Mouse (Mus musculus) hindbrain, postnatal 0 days (tissue): ENCODE data around the gene Pex16. TPM values are rescaled to one million over a fixed set of nuclear protein-coding genes. Genes with fewer than 3 reads are reported as not detected.

Source experiments
- ATAC-seq: fragments of 200-750 bp; cut with Nextera tagmentation; 2 replicates; pipeline ENCODE4 v1.8.0; 2017; ENCODE audit warnings: mild to moderate bottlenecking, moderate TSS enrichment, moderate library complexity
- DNase-seq: peaks from one replicate; pipeline ENCODE4 v3.0.0-alpha.2; 2015; ENCODE audit warnings: low spot score
- H3K27ac ChIP-seq: fragments of 300-500 bp; sonication (generic); 2 replicates; pipeline ENCODE4 v1.5.1; 2014; ENCODE audit warnings: mild to moderate bottlenecking
- H3K27me3 ChIP-seq: fragments of 300-500 bp; sonication (generic); 2 replicates; pipeline ENCODE4 v1.6.1; 2014; ENCODE audit warnings: low read length, mixed read lengths; ENCODE audit not compliant: insufficient read depth
- H3K36me3 ChIP-seq: fragments of 300-500 bp; sonication (generic); 2 replicates; pipeline ENCODE4 v1.6.1; 2014; ENCODE audit warnings: low read length, mixed read lengths; ENCODE audit not compliant: insufficient read depth
- H3K4me1 ChIP-seq: fragments of 300-500 bp; sonication (generic); 2 replicates; pipeline ENCODE4 v1.6.1; 2014; ENCODE audit warnings: antibody characterized with exemption, low read length, mixed read lengths; ENCODE audit not compliant: insufficient read depth
- H3K4me2 ChIP-seq: fragments of 300-500 bp; sonication (generic); 2 replicates; pipeline ENCODE4 v1.6.1; 2014; ENCODE audit warnings: low read depth, mild to moderate bottlenecking, low read length, moderate library complexity, mixed read lengths
- H3K4me3 ChIP-seq: fragments of 300-500 bp; sonication (generic); 2 replicates; pipeline ENCODE4 v1.5.1; 2014; ENCODE audit warnings: low read length
- H3K9ac ChIP-seq: fragments of 300-500 bp; sonication (generic); replicated peaks from 2 replicates; pipeline ENCODE4 v1.6.1; 2014; ENCODE audit warnings: mild to moderate bottlenecking, low read length, moderate library complexity, mixed read lengths
- H3K9me3 ChIP-seq: fragments of 300-500 bp; sonication (generic); 2 replicates; pipeline ENCODE4 v1.6.1; 2016; ENCODE audit warnings: low read length, mixed read lengths
- CTCF ChIP-seq: IDR thresholded peaks from 2 replicates; pipeline ENCODE4 v1.5.1; 2016; ENCODE audit warnings: antibody characterized with exemption, control low read depth, low read depth
- WGBS: fragments of 180-500 bp; shearing (Covaris S2); extraction: QIAGEN DNeasy Blood & Tissue Kit; methylation state at CpG from one replicate; pipeline ENCODE4 v1.1.7; 2014; 5-methylcytosine and 5-hydroxymethylcytosine counted together
- polyA plus RNA-seq: library from polyadenylated mRNA; unstranded; fragments of >200 nt; fragmentation: Nextera tagmentation; extraction: Ambion mirVana; gene quantifications from 2 replicates; pipeline ENCODE4 v1.2.1, GENCODE M21; 2015
- total RNA-seq: library from RNA; depleted of rRNA; stranded (reverse); fragments of >200 nt; gene quantifications from 2 replicates; pipeline ENCODE4 v1.2.3, GENCODE M21; 2014

The Pex16 gene
- total and polyA plus RNA-seq, 2 experiments from 2014 or later: 35.2 to 44.3 TPM

DNA sequence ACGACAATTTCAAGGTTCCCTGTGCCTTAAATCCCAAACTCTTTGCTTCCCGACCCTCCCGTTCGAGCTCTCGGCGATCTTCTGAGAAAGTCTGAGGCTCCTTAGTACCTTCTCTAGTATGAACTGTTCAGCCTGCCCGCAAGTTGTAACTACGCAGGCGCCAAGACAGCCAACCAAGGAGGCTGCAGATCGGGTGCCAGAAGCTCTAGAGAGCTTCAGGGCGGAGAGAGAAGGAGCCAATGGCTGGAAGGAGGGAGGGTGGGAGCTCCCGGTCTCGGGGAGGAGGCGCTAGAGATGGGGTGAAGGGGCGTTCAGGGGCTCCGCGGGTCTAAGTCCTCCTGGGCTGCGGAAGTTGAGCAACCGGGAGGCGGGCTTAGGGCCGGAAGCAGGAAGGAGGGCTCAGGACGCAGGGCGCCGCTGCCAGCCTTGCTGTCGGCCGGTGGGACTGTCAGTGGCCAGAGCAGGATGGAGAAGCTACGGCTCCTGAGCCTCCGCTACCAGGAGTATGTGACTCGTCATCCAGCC, 685 bp downstream of the Pex16 start:
- WGBS: under 1% methylated on average over 28 of the region's 29 CpGs
- H3K4me2 ChIP-seq: peak overlapping the region; percentile 66
- H3K27me3 ChIP-seq: no peaks in the 10 kb centered on the region
- H3K36me3 ChIP-seq: peaks cover 17% of the 10 kb centered on the region
- DNase-seq (peak; percentile 98), ATAC-seq (peak; percentile 97)
- peak; percentile 34 for TF ChIP-seq CTCF
- peak overlapping the region; percentile 56 for H3K9ac ChIP-seq
- peak overlapping the region; percentile 55 for H3K4me3 ChIP-seq
- H3K4me1 ChIP-seq: peaks cover 29% of the 10 kb centered on the region
- H3K27ac ChIP-seq: peak overlapping the region; percentile 80
- H3K9me3 ChIP-seq: no peaks in the 10 kb centered on the region

DNA sequence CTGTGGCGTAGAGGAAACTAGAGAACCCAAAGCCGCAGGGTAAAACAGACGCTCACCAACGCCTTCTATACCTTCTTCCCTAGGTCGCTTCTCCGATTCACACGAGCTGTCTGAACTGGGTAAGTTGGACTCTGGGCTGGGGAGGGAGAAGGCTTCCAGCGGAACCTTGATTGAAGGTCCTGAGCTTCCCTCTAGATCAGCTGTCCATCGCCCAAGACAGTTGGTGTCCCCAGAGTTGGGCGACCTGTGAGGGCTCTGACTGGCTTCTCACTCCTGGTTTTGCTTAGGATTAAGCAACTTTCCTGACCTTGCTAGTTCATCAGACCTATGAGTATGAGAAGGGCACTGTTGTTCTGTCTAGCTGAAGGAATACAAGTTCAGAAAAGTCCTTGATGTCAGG, 1.3 kb downstream of the Pex16 start:
- WGBS: 11% methylated on average over 10 of the region's 10 CpGs
- Histone ChIP-seq H3K4me1 (peaks cover 23% of the 10 kb centered on the region), H3K9ac (peak overlapping the region; percentile 56), H3K9me3 (no peaks in the 10 kb centered on the region), H3K4me2 (peak overlapping the region; percentile 66), H3K4me3 (peak overlapping the region; percentile 55), H3K27ac (peak overlapping the region; percentile 80; the same call in 1 of the 2 replicates), H3K27me3 (no peaks in the 10 kb centered on the region), H3K36me3 (peaks cover 17% of the 10 kb centered on the region)
- ATAC-seq (no peak), DNase-seq (no peak)
- no peak for TF ChIP-seq CTCF

DNA sequence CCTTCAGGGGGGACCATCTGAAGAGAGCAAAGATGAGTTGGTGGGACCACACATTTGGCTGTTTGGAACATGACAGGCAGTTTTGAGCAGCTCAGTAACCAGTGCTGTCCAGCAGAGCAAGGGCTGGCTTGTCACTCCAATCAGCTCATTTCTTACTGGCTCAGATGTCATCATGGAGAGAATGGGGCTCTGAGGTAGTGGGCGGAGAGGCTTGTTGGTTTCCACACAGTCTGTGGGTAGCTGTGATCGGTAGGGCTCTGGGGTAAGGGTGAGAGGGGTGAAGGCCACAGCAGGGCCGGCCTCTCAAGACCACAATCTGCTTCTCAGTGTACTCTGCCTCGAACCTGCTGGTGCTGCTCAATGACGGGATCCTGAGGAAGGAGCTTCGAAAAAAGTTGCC, 1.8 kb downstream of the Pex16 start:
- WGBS: 85% methylated on average over 6 of the region's 6 CpGs
- Histone ChIP-seq H3K36me3 (peaks cover 18% of the 10 kb centered on the region), H3K4me2 (peak overlapping the region; percentile 66), H3K4me1 (peaks cover 18% of the 10 kb centered on the region), H3K9ac (peak overlapping the region; percentile 56; the same call in 1 of the 2 replicates), H3K4me3 (peak overlapping the region; percentile 55; the same call in 1 of the 2 replicates), H3K27me3 (no peaks in the 10 kb centered on the region), H3K27ac (no peak overlapping the region), H3K9me3 (no peaks in the 10 kb centered on the region)
- no peak for TF ChIP-seq CTCF
- DNase-seq: no peak
- no peak for ATAC-seq

DNA sequence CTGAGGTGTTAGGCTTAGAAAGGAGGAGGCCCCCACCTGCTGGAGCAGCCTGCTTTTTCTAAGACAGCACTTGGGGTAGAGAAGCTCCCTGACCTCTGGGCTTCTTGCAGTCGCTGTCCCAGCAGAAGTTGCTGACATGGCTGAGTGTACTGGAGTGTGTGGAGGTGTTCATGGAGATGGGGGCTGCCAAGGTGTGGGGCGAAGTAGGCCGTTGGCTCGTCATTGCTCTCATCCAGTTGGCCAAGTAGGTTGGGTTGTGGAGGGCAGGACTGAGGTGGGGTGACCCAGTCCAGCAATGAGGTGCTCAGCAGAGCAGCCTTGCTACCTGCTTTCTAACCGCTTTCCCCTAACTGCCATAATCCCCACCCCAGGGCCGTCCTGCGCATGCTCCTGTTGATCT, 2.8 kb downstream of the Pex16 start:
- H3K4me3 ChIP-seq: no peak overlapping the region
- no peak overlapping the region for H3K27ac ChIP-seq
- H3K4me2 ChIP-seq: no peak overlapping the region
- no peaks in the 10 kb centered on the region for H3K27me3 ChIP-seq
- H3K4me1 ChIP-seq: peaks cover 8% of the 10 kb centered on the region; the same call in 1 of the 2 replicates
- peaks cover 26% of the 10 kb centered on the region for H3K36me3 ChIP-seq
- 87% methylated on average over 7 of the region's 7 CpGs for WGBS
- ATAC-seq (no peak), DNase-seq (no peak)
- H3K9ac ChIP-seq: no peak overlapping the region
- no peaks in the 10 kb centered on the region for H3K9me3 ChIP-seq
- no peak for TF ChIP-seq CTCF

DNA sequence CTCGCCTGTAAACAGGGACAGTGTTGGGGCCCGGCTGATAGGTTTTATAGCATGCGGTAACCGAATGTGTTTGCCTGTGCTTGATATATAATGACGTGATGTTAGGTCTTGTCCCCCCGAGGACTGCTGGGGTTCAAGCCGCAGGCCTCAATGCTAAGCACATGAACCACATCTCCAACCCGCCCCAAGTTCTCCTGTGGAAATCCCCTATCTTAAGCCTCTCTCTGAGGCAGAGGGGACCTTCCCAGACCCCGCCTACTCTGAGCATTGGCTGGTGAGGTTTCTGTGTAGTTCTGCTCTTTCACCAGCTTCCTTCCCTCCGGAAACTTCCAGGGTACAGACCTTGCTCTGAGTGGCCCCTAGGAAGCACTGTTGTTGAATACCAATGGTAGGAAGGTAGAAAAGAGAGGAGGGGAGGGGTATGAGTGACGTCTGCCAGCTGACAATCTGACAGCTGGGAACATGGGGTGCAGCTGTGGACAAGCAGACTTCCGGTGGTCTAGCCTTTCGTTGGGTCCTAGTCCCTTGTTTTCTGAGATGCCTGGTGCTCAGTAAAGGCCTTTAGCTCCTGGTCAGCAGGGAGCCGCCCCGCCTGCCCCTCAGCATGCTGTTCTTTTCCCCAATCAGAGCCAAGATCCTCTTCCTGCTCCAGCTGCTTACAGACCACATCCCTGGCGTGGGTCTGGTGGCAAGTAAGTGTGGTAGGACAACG, 5.5 kb downstream of the Pex16 start:
- Histone ChIP-seq H3K4me2 (no peak overlapping the region), H3K9ac (no peak overlapping the region), H3K4me1 (peaks cover 8% of the 10 kb centered on the region; the same call in 1 of the 2 replicates), H3K27ac (no peak overlapping the region), H3K9me3 (no peaks in the 10 kb centered on the region), H3K27me3 (no peaks in the 10 kb centered on the region), H3K4me3 (no peak overlapping the region), H3K36me3 (peaks cover 48% of the 10 kb centered on the region)
- DNase-seq (no peak), ATAC-seq (no peak)
- 75% methylated on average over 17 of the region's 17 CpGs for WGBS
- TF ChIP-seq CTCF: no peak

DNA sequence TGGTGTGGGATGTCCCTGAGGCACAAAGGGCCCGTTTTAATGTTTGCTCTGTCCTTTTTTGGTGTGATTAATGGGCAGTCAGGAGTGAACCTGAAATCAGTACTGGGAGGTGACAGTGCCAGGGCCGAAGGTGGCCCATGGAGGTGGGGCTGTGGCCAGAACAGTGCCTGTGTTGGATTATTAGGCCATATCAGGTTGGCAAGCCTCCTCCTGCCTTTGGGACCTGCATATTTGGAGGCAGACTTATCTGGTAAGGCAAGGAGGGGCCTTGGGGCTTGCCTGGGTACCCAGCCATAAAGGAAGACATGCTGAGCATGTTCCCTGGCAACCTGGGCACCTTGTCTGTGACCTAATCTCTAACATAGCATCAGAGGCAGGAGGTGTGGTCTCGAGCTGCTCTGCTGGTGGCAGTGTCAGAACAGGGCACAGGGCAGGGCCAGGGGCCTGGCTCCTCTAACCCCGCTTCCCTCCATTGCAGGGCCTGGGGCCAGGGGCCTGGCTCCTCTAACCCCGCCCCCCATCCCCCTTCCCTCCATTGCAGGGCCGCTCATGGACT, 6.1 kb downstream of the Pex16 start:
- DNase-seq (no peak), ATAC-seq (no peak)
- H3K4me1 ChIP-seq: peaks cover 8% of the 10 kb centered on the region; the same call in 1 of the 2 replicates
- no peak for TF ChIP-seq CTCF
- H3K36me3 ChIP-seq: peaks cover 55% of the 10 kb centered on the region
- no peak overlapping the region for H3K4me3 ChIP-seq
- no peak overlapping the region for H3K27ac ChIP-seq
- no peak overlapping the region for H3K9ac ChIP-seq
- WGBS: 70% methylated on average over 6 of the region's 6 CpGs
- H3K9me3 ChIP-seq: no peaks in the 10 kb centered on the region
- H3K27me3 ChIP-seq: no peaks in the 10 kb centered on the region
- no peak overlapping the region for H3K4me2 ChIP-seq

DNA sequence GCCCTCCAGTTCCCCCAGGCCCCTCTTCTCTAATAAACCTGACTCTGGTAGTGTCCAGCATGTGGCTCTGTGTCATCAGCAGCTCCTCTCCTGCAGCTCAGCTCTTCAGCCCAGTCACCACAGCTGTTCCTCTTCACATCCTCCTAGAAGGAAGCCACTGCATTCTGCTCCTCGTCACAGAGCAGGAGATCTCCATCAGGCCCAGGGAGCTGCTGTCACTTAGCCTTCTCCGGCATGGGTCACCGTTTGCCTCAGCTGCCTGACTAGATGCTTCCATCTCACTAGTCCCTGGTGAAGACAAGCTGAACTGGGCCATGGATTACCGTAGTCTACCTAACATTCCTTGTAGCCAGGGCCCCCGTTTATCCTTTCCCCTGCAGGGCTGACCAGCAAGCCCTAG, 6.7 kb downstream of the Pex16 start:
- H3K9me3 ChIP-seq: no peaks in the 10 kb centered on the region
- no peaks in the 10 kb centered on the region for H3K27me3 ChIP-seq
- DNase-seq (no peak), ATAC-seq (no peak)
- H3K27ac ChIP-seq: no peak overlapping the region
- H3K9ac ChIP-seq: no peak overlapping the region
- H3K36me3 ChIP-seq: peaks cover 60% of the 10 kb centered on the region
- H3K4me1 ChIP-seq: peaks cover 3% of the 10 kb centered on the region; the same call in 1 of the 2 replicates
- H3K4me2 ChIP-seq: no peak overlapping the region
- no peak for TF ChIP-seq CTCF
- H3K4me3 ChIP-seq: no peak overlapping the region
- 79% methylated on average over 5 of the region's 5 CpGs for WGBS
